Mouse (Mus musculus) neural tube, embryonic 11.5 days (tissue): ENCODE results near the gene Csrp2. TPM values are rescaled to one million over a fixed set of nuclear protein-coding genes. Genes with fewer than 3 reads are reported as not detected.

Experiments used
- ATAC-seq: fragments of 200-750 bp; cut with Nextera tagmentation; 2 replicates; pipeline ENCODE4 v1.8.0; 2017; ENCODE audit warnings: moderate number of reproducible peaks, mild to moderate bottlenecking, moderate TSS enrichment, moderate library complexity; ENCODE audit not compliant: insufficient read depth, low FRiP score, low TSS enrichment
- DNase-seq: peaks from one replicate; pipeline ENCODE4 v3.0.0-alpha.2; 2015; ENCODE audit warnings: low spot score
- H3K27ac ChIP-seq: fragments of 300-500 bp; sonication (generic); 2 replicates; pipeline ENCODE4 v1.5.1; 2014; ENCODE audit warnings: low read depth, mild to moderate bottlenecking, low read length
- H3K27me3 ChIP-seq: fragments of 300-500 bp; sonication (generic); 2 replicates; pipeline ENCODE4 v1.6.1; 2014; ENCODE audit warnings: mild to moderate bottlenecking, low read length, mixed read lengths; ENCODE audit not compliant: control insufficient read depth, insufficient read depth
- H3K36me3 ChIP-seq: fragments of 300-500 bp; sonication (generic); 2 replicates; pipeline ENCODE4 v1.6.1; 2014; ENCODE audit warnings: mild to moderate bottlenecking, low read length, moderate library complexity, mixed read lengths; ENCODE audit not compliant: control insufficient read depth, insufficient read depth
- H3K4me1 ChIP-seq: fragments of 300-500 bp; sonication (generic); 2 replicates; pipeline ENCODE4 v1.6.1; 2014; ENCODE audit warnings: low read length, mixed read lengths; ENCODE audit not compliant: control insufficient read depth, insufficient read depth
- H3K4me2 ChIP-seq: fragments of 300-500 bp; sonication (generic); 2 replicates; pipeline ENCODE4 v1.6.1; 2014; ENCODE audit warnings: low read depth, mild to moderate bottlenecking, moderate library complexity
- H3K4me3 ChIP-seq: fragments of 300-500 bp; sonication (generic); 2 replicates; pipeline ENCODE4 v1.5.1; 2014; ENCODE audit warnings: low read depth, low read length
- H3K9ac ChIP-seq: fragments of 300-500 bp; sonication (generic); 2 replicates; pipeline ENCODE4 v1.6.1; 2014; ENCODE audit warnings: mild to moderate bottlenecking, low read length
- H3K9me3 ChIP-seq: fragments of 300-500 bp; sonication (generic); 2 replicates; pipeline ENCODE4 v1.6.1; 2016; ENCODE audit warnings: low read length; ENCODE audit not compliant: control insufficient read depth
- WGBS: fragments of 180-500 bp; shearing (Covaris S2); extraction: QIAGEN DNeasy Blood & Tissue Kit; methylation state at CpG from one replicate; pipeline ENCODE4 v1.1.7; 2014; 5-methylcytosine and 5-hydroxymethylcytosine counted together
- polyA plus RNA-seq: library from polyadenylated mRNA; unstranded; fragments of >200 nt; fragmentation: Nextera tagmentation; extraction: Ambion mirVana; gene quantifications from 2 replicates; pipeline ENCODE4 v1.2.1, GENCODE M21; 2014

The Csrp2 gene
- polyA plus RNA-seq, 1 experiment from 2014 or later: 165 TPM

- DNase-seq (no peak), ATAC-seq (no peak)
- no peaks in the 10 kb centered on the region for H3K27me3 ChIP-seq
- 97% methylated on average over 4 of the region's 4 CpGs for WGBS
- H3K9me3 ChIP-seq: no peaks in the 10 kb centered on the region
- no peaks in the 10 kb centered on the region for H3K4me1 ChIP-seq
- H3K27ac ChIP-seq: no peak overlapping the region
- peaks cover 3% of the 10 kb centered on the region for H3K36me3 ChIP-seq
- H3K4me2 ChIP-seq: no peak overlapping the region
- H3K9ac ChIP-seq: no peak overlapping the region
- H3K4me3 ChIP-seq: no peak overlapping the region
Observed at GRCm38 (mm10) chr10:110951748-110952147, 32.2 kb downstream of the Csrp2 start.

DNA sequence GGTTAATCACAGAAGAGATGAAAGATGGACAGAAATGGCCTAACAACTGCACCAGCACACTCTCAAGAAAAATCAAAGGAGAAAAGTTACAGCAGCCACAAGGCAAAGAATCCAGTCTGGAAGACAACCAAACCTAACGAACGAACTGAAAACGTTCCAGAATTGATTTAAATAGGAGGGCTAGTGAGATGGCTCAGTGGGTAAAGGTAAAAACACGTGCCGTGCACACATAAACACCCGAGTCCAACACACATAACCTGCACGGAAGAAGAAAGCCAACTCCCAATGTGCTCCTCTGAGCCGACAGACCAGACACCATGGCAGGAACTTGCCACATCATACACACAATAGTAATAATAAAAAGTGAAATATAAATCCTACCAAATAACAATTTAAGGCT, 32.7 kb downstream of the Csrp2 start:
- WGBS: 95% methylated on average over 8 of the region's 8 CpGs
- no peak overlapping the region for H3K9ac ChIP-seq
- ATAC-seq: no peak

GRCm38 (mm10) chr10:110952937-110953451, 33.4 kb downstream of the Csrp2 start:
- WGBS: 78% methylated on average over 9 of the region's 9 CpGs
- no peaks in the 10 kb centered on the region for H3K9me3 ChIP-seq
- no peaks in the 10 kb centered on the region for H3K4me1 ChIP-seq
- H3K27me3 ChIP-seq: no peaks in the 10 kb centered on the region
- no peaks in the 10 kb centered on the region; the same call in 1 of the 2 replicates for H3K36me3 ChIP-seq
- no peak for ATAC-seq
- no peak for DNase-seq
- H3K27ac ChIP-seq: no peak overlapping the region
- no peak overlapping the region for H3K4me2 ChIP-seq
- H3K4me3 ChIP-seq: no peak overlapping the region
- no peak overlapping the region for H3K9ac ChIP-seq

More for the DNA sequence above, 32.7 kb downstream of the Csrp2 start:
- Histone ChIP-seq H3K36me3 (peaks cover 3% of the 10 kb centered on the region), H3K4me2 (no peak overlapping the region), H3K9me3 (no peaks in the 10 kb centered on the region), H3K4me3 (no peak overlapping the region), H3K4me1 (no peaks in the 10 kb centered on the region), H3K27me3 (no peaks in the 10 kb centered on the region), H3K27ac (no peak overlapping the region)
- no peak for DNase-seq

GRCm38 (mm10) chr10:110958879-110959278, 39.3 kb downstream of the Csrp2 start:
- no peak overlapping the region for H3K4me2 ChIP-seq
- H3K4me3 ChIP-seq: no peak overlapping the region
- no peaks in the 10 kb centered on the region for H3K9me3 ChIP-seq
- H3K9ac ChIP-seq: no peak overlapping the region
- DNase-seq (no peak), ATAC-seq (no peak)
- WGBS: 94% methylated on average over 6 of the region's 6 CpGs
- H3K27me3 ChIP-seq: no peaks in the 10 kb centered on the region
- H3K36me3 ChIP-seq: no peaks in the 10 kb centered on the region
- H3K4me1 ChIP-seq: no peaks in the 10 kb centered on the region
- H3K27ac ChIP-seq: no peak overlapping the region

DNA sequence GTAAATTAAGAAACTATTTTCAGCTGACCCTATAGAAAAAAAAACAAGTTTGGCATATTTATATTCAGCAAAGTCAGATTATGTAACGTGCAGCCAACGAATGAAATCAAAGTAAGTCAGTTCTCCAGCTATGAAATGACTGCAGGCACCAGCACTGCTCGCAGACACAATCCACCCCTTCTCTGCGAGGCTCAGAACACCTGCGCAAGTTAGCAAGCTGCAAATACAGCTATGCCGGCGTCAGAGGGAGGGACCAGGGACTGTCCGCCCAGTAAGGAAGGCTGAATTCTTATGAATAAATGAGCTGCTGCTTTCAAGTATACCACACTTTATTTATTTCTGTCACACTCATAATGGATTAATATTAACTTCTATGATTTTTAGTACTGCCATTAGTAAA, 40.2 kb downstream of the Csrp2 start:
- Histone ChIP-seq H3K9ac (no peak overlapping the region), H3K4me2 (no peak overlapping the region), H3K4me3 (no peak overlapping the region), H3K9me3 (no peaks in the 10 kb centered on the region), H3K27ac (no peak overlapping the region), H3K36me3 (no peaks in the 10 kb centered on the region), H3K27me3 (no peaks in the 10 kb centered on the region), H3K4me1 (no peaks in the 10 kb centered on the region)
- 92% methylated on average over 8 of the region's 8 CpGs for WGBS
- ATAC-seq: no peak
- no peak for DNase-seq

- WGBS: 93% methylated on average over 6 of the region's 6 CpGs
- no peaks in the 10 kb centered on the region for H3K9me3 ChIP-seq
- no peak overlapping the region for H3K27ac ChIP-seq
- no peak overlapping the region for H3K4me2 ChIP-seq
- H3K27me3 ChIP-seq: no peaks in the 10 kb centered on the region
- H3K4me1 ChIP-seq: no peaks in the 10 kb centered on the region
- H3K4me3 ChIP-seq: no peak overlapping the region
- H3K9ac ChIP-seq: no peak overlapping the region
- no peak for DNase-seq
- no peaks in the 10 kb centered on the region; the same call in 1 of the 2 replicates for H3K36me3 ChIP-seq
- no peak for ATAC-seq
Observed at GRCm38 (mm10) chr10:110960841-110961240, 41.3 kb downstream of the Csrp2 start.

DNA sequence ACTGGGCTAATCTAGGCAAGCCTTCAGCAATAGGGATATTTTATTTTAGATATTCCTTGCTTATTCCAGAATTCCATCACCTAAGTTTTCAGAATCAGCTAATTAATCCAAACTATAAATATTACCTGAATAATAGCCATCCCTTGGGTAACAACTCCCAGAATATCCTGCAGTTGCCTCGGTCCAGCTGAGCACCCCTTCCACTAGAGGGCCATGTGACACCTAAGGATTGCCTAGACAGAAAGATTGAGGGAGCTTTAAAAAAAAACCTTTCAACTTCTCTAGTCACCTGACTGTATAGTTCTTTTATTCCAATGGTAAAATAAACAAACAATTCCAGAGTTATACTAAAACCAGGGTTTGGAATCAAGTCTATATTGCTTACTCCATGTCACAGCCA, 42.6 kb downstream of the Csrp2 start:
- H3K27me3 ChIP-seq: no peaks in the 10 kb centered on the region
- no peaks in the 10 kb centered on the region for H3K9me3 ChIP-seq
- 53% methylated on average over 1 of the region's 1 CpGs for WGBS
- H3K4me2 ChIP-seq: no peak overlapping the region
- H3K4me3 ChIP-seq: no peak overlapping the region
- H3K36me3 ChIP-seq: no peaks in the 10 kb centered on the region; the same call in 1 of the 2 replicates
- no peaks in the 10 kb centered on the region for H3K4me1 ChIP-seq
- H3K27ac ChIP-seq: no peak overlapping the region
- DNase-seq (no peak), ATAC-seq (no peak)
- H3K9ac ChIP-seq: no peak overlapping the region

GRCm38 (mm10) chr10:110971044-110971443, 51.5 kb downstream of the Csrp2 start:
- ATAC-seq: no peak
- Histone ChIP-seq H3K27ac (no peak overlapping the region), H3K4me1 (no peaks in the 10 kb centered on the region), H3K4me2 (no peak overlapping the region), H3K36me3 (no peaks in the 10 kb centered on the region; the same call in 1 of the 2 replicates), H3K27me3 (no peaks in the 10 kb centered on the region), H3K9me3 (no peaks in the 10 kb centered on the region), H3K4me3 (no peak overlapping the region), H3K9ac (no peak overlapping the region)
- 90% methylated on average over 3 of the region's 3 CpGs for WGBS
- no peak for DNase-seq

GRCm38 (mm10) chr10:110971483-110971882, 51.9 kb downstream of the Csrp2 start:
- Histone ChIP-seq H3K9me3 (no peaks in the 10 kb centered on the region), H3K27me3 (no peaks in the 10 kb centered on the region), H3K4me1 (no peaks in the 10 kb centered on the region), H3K27ac (no peak overlapping the region), H3K4me3 (no peak overlapping the region), H3K9ac (no peak overlapping the region), H3K4me2 (no peak overlapping the region), H3K36me3 (no peaks in the 10 kb centered on the region; the same call in 1 of the 2 replicates)
- DNase-seq (no peak), ATAC-seq (no peak)
- WGBS: 84% methylated on average over 6 of the region's 6 CpGs
